Mouse (Mus musculus): Measurements from ENCODE around the gene Myh2. TPM values are rescaled to one million over a fixed set of nuclear protein-coding genes. Genes with fewer than 3 reads are reported as not detected.

Myh2 gene
- under 1 TPM; 0.82 to 0.93 TPM for total RNA-seq (2021)
- long read RNA-seq, experiment 1, partial matches to known transcripts, result 3 of 3 reads
- long read RNA-seq, experiment 1, other reads (novel, unspliced or antisense), result 0 of 3 reads
- long read RNA-seq, experiment 2, full-length matches to known transcripts, result 1 of 3 reads
- long read RNA-seq, experiment 2, partial matches to known transcripts, result 1 of 3 reads
- long read RNA-seq, experiment 2, other reads (novel, unspliced or antisense), result 1 of 3 reads

DNA sequence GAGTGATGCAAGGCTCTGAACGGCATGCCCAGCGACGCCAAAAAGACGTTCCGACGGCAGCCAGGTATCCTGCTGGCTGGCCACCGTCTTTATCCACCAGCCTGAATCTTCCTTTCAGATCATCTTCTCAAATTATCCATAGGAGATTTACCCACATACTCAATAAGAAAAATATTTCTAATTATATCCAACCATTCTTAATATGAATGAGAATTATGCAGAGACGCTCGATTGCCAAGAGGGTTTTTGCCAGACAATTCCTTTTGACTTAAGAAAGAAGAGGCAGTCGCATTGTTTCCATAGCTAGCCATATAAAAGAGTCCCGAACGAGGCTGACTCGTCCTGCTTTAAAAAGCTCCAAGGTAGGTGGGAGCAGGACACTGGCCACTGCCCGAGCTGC, at the start of gene Myh2:
Myh2 (plus strand) TSS at position 301 of the 400 bp plus-strand sequence.
- no peak for DNase-seq (ENCODE audit: low spot score in 2 of 2)

DNA sequence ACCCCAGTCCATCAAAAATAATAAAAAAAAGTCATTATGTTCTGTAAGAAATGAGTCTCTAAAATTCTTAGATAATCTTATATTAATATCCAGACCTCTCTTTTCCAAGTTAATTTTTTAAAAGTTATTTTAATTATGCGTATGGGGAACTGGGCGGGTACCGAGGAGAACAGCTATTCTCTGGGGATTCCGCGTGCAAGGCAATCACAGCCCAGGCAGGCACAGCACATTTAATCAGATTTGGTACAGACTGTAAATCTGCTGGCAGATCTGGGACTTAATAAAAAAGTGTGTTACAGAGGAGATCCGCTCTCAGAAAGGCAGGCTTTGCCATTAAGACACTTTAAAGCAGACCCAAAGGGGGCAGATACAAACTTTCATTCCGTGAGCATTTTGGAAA, 45.9 kb upstream of the Myh2 start:
- DNase-seq (ENCODE audit: low spot score in 2 of 2), result no peak

DNA sequence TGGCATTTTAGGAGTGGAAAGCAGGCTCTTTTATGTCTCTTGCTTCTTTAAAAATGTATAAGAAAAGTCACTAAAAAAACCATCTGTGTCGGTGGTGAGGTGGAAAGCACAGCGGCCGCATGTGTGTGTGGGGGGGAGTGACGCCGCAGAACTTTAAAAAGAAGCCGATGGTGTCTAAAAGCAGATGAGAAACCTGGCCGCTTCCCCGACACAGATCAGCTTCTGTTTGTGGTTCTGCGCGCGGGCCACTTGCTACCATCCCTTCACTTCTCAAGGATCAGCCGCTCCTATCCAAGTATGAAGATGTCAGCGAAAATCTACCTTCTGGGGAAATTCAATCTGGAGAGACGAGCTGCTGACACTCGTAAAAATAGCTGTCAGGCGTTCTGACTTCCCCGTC, 45.5 kb upstream of the Myh2 start:
- DNase-seq (ENCODE audit: low spot score in 2 of 2), result peak; percentile 69 to 82

DNA sequence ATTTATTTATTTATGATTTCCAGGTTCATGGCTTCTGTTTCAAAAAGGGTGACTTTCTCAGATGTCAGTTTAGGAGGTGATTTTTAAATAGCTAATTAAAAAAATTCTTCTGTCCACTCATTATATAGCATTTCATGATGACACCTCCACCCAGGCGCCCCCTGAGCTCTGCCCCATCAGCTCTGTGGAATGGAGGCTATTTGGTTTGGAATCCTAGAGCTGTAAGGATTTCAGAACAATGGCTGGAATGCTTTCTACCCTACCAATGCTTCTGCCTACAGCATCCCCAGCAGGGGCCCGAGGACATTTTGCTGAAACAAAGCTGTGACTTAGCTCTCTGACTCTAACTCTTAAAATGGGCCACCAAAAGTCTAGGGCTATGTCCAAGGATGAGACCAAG, 37.3 kb upstream of the Myh2 start:
- DNase-seq (ENCODE audit: low spot score in 2 of 2), result no peak

DNA sequence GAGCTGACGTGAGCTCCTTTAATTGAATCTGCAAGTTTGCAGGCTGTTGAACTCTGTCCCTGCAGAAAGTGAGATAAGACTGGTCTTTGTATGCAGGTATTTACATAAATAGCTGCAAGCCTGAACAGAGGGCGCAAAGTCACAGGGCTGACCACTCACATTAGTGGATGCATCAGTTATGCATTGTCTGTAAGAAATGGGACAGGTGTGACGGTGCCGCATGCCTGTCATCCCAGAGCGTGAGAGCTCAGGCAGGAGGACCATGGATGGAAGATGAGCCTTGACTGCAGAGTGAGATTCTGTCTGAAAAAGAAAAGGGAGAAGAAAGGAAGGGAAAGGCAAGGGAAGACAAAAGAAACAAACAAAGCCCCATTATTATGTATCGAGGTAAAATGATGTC, 36.2 kb upstream of the Myh2 start:
- DNase-seq (ENCODE audit: low spot score in 2 of 2), result no peak

DNA sequence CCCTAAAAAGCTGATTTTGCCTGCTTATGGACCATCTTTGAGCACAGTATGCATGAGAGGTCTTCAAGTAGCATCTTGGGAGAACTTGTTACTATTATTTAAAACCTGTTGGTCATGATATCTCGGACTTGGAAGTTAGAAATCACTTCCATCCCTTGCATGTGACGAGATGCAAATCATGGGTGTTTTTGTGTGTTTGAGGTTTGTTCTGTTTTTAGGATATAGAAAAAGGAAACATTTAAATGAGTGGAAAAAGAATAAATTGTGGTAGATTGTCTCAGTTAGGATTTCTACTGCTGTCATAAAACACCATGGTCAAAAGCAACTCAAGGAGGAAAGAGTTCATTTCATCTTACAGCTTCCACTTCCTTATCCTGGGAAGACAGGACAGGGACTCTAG, 35.3 kb upstream of the Myh2 start:
- DNase-seq (ENCODE audit: low spot score in 2 of 2), result no peak

DNA sequence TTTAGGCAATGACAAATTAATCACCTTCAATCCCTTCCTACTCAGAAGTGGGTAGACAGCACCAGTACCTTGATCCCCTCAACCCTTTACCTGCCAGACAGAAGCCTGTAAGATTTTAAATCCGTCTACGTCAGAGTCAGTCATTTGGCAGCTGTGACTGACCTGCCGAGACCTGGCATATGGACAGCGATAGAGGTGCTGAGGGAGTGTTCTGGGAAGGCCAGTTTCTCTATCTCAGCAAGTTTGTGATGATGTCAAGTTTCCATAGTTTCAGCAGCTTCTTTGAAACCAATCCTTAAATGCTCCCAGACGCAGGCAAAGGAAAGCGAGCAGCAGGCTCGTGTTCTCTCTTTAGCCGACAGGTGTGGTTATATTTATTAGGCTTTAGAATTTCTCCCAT, 31.3 kb upstream of the Myh2 start:
- DNase-seq (ENCODE audit: low spot score in 2 of 2), result no peak

DNA sequence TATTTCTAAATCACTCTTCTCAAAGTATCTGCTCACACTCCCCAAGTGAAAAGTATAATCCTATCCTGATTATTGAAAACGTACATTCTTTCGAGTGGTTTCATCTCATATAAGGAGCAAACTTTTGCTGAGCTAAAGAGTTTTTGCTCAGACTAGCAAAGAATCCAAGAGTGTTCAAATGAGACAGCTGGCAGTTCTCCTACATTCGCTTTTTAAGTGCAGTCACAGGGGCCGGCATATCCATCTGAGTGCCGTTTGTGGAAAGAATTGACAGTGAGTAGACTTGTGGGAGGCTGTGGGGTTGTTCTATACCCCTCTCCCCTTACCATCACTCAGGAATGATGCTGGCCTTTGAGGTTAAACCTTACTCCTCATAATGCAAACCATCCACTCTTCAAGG, 30.7 kb upstream of the Myh2 start:
- no peak for DNase-seq (ENCODE audit: low spot score in 2 of 2)

DNA sequence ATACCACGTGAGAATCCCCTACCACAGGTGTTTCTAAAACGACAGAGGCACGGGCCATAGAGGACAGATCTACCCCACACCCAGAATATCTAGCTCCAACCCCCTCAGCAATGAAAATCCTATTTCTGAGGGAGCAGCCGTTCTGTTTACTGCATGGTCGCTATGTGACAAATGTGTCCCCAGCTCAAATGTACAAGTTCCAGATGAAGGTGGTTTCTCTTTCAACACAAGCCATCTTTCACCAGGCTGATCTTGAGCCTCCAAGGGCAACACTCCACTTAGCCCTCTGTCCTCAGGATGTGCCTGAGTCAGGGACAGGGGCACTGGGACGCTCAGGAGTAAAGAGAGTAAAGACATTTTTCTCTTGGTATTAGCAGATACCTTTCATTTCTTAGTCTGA, 29.8 kb upstream of the Myh2 start:
- no peak for DNase-seq (ENCODE audit: low spot score in 2 of 2)

DNA sequence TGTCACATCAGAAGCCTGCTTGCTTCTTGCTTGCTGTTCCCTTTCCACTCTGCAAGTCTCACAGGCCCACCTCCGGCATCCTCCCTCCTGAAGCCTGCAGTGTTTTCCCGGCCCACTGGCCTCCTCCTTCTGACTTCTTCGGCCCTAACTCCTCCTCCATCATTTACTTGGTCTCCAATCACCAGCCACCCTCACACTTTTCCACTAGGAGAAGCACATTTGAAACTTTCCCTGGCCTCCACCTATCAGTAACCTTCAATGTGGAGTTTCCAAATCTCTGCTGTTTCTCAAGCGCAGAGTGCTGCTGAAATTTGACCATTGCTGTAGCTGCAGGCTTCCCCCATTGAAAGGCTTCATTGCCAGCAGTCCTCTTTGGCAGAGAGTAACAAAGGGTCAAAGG, 28.8 kb upstream of the Myh2 start:
- DNase-seq (ENCODE audit: low spot score in 2 of 2), result no peak

DNA sequence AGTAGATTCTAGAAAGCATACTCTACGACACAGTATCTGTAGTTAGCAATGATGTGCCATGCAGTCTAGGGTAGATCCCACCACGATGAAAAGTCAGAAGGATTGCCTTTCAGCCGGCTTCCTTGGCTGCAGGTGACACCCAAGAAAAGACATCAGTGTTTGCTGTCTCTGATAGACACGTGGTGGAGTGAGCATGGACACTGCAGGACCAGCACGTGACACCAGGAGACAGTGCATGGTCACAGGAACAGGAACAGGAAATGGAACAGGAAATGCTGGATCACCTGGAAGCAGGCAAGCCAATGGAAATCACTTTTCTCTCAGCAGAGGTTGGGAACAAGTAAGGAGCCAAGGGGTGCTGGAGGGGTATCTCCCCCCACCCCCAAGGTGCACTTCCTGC, 27.8 kb upstream of the Myh2 start:
- no peak for DNase-seq (ENCODE audit: low spot score in 2 of 2)

DNA sequence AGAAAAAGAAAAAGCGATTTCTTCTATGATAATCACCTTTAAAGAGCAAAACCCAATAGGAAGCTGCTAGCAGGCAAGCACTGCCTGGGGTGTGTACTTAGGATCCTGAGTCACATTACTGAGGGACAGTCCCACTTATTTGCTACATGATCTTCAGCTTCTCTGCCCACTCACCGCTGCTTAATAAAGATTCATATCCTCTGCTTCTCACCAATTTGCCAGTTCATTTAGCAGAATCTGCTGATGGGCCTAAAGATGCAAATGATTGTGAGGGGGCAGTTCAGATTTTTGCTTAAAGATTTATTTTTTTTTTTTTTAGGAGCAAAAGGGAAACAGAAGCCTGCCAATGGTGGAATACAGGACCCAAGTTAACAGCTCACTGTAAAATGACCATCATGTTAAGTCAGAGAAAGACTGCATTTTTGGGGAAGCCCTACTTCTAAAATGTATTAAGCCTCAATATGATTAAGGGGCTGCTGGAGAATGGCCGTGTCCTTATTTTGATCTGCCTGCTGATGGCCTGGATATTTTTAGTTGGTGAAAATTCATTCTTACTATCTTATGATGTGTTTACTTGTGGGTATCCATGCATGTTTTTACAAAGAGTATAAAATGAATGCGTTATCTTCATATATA, 26.8 kb upstream of the Myh2 start:
- no peak for DNase-seq (ENCODE audit: low spot score in 2 of 2)

DNA sequence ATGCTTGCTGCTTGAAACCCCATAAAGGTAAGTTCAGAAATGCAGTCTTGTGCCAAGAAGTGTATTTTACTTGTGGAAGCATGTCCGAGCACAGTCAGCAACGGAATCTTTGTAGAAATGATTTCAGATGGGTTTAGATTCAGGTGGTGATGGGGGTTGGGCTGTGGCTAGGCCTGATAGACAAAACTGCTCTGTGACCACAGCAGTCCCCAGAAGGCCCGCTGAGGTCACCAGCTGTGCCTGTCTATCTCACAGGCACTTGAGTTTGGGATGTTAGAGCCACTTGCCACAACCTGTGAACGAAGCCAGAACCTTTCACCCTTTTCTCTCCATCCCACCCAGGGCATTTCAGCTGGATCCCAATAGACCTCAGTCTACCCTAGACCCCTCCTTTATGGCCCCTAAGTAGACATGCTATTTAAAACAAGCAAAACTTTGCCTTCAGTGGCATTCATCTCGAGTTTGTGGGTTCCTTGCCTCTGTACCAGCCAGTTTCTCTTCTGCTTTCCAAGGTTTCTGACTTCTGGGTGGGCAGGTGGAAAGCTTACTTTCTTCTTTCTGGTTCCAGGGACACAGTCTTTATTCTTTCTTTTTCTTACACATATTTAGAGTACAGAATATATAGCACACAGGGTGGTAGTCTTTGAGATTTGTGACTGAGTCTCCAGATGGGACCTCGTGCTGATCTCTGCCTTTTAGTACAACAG, 26.1 kb upstream of the Myh2 start:
- DNase-seq (ENCODE audit: low spot score in 2 of 2), result no peak

DNA sequence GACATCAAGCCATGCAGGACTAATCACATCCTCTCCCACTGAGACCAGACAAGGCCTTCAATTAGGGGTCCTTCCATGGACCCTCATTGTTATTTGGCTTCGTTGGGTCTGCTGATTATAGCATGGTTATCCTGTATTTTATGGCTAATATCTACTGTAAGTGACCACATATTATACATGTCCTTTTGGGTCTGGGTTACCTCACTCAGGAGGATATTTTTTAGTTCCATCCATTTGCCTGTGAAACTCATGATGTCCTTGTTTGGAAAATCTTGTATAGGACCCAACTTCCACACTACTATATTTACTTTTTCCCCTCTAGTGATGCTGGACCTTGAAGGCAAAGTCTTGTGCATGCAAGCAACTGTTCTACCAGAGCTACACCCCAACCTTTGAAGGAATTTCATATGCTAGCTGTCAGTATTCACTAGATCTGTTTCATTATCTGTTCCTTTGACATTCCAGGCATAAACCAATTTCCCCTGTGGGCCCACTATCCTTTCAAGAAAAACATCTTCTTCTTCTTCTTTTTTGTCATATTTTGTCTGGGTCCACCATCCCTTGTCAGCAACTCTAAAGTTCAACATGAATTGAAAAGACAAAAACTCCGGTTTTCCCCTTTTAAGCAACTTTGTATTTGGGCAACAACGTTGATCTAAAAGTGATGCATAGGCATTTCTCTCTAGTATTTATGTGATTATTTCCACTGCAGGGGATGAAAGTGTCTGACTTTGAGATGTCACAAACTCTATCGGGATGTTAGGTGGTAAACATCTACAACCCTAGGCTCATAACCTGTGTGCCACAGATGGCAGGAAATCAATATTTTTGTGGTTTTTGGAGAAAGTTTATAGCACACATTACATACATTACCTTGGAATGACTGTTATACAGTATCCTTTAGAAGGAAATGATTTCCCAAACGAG, 25.1 kb upstream of the Myh2 start:
- DNase-seq (ENCODE audit: low spot score in 2 of 2), result no peak

DNA sequence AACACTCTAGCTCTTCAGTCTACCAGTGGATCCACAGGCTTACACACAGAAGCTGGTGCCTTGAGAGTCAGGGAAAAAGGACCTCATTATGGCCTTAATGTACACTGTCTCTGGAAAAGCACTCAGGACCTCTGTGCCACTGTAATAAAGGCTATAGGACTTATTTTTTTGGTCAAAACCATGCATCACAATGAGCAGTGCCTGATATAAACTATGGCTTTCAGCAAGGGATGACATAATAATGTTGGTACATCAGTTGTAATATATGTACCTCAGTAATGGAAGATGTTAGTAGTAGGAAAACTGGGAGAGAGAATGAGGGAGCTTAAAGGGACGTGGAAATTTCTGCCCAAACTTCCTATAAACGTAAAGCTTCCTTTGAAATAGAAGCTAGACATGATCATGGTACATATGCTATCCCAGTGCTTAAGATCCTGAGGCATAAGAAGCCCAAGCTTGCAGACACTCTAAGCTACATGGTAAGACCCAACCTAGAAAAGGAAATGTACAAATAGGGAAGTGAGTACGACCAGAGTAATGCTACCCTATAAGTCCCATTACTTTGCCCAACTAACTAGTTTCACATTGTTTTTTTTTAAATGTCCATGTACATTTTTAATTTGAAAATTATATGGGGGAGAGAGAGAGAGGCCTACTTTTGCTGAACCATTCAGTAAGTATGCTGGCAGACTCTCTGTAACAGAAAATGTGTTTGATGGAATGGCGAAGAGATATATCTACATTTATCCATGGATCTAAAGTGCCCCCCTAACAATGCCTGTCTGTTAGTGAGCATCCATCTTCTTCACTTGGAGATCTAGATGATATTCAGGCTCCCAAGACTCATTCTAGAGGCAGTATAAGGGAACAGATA, 24.2 kb upstream of the Myh2 start:
- DNase-seq (ENCODE audit: low spot score in 2 of 2), result no peak

DNA sequence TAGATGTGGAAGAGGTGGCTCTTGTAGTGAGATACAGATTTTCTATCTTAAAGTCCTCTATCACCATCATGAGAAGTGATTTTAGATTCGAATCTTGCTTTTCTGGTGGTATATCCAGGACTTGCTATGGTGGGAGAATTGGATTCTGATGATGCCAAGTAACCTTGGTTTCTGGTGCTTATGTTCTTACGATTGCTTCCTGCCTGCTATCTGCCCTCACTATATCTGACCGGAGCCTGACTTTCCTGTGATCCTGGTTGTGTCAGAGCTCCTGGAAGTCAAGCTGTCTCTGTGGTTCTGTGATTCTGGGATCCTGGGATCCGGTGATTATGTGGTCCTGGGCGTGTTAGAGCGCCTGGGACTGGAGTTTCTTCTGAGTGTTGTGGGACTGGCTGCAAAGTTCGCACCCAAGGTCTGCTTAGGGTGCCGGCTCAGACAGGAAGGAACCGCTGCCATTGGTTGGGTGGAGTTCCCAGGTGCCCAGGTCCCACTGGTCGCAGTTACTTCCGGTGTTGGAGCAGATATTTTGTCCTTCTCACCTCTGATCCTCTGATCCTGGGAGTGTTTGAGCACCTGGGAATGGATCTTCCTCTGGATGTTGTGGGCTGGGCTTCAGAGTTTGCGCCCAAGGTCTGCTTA, 23.4 kb upstream of the Myh2 start:
- no peak for DNase-seq (ENCODE audit: low spot score in 2 of 2)

DNA sequence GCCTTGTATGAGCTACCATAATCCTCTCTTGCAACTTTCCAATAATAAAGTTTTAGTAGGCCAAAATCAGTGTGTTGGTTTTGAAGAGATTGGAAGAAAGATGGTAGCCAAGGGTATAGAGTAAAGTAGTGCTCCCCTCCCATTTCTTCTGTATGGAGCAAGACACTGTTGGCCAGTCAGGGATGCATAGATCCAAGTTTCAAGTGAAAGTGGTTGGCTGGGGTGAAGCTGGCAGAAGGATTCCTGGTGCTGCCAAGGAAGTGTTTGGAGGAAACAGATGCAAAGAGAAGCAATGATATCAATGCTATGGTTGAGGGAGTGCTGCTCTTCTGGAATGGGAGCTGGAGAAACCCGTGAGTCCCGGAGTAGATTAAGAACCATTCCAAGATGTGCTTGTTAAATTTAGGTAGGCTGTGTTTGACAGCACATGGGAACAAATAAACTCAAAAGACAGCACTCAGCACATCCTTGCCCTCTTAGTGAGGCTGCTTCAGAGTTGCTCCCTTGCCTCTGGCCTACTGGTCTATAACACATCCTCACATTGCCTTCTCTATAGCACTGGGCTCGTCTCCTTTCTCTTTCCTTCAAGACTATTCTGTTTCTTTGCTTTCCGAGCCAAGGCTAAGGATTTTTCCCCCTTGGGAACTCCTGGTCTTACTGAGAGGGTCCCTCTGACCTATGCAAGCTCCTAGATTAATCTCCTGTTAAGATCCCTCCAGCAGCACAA, 22.4 kb upstream of the Myh2 start:
- DNase-seq (ENCODE audit: low spot score in 2 of 2), result no peak

DNA sequence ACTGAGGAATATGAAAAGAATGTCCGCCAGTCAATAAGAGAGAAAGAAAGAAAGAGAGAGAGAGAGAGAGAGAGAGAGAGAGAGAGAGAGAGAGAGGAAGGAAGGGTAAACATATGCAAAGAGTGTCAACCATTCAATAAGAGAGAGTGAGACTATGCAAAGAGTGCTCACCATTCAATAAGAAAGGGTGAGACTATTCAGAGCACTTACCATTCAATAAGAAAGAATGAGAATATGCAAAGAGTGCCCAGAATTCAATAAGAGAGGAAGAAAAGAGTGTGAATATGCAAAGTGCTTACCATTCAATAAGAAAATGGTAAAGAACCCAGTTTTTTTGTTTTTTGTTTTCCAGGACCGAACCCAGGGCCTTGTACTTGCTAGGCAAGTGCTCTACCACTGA, 20.6 kb upstream of the Myh2 start:
- DNase-seq (ENCODE audit: low spot score in 2 of 2), result no peak

DNA sequence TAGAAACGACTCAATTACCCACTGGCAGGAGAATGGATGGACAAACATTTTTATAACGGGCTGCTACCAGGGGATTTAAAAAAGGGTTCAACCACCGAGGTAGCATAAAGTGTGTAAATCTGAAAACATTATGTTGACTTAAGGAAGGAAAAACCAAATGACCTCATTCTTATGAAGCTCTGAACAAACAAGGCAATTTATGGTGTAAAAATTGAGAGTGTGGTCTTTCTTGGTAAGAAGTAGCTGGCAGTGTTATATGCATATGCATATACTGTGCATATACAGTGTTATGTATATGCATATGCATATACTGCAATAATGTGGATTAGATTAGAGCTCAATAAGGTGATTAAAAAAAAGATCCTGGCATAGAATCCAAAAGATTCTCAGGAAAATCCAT, 19.7 kb upstream of the Myh2 start:
- no peak for DNase-seq (ENCODE audit: low spot score in 2 of 2)
